Mouse (Mus musculus): Measurements from ENCODE around the gene Fmo6.

The Fmo6 gene

DNA sequence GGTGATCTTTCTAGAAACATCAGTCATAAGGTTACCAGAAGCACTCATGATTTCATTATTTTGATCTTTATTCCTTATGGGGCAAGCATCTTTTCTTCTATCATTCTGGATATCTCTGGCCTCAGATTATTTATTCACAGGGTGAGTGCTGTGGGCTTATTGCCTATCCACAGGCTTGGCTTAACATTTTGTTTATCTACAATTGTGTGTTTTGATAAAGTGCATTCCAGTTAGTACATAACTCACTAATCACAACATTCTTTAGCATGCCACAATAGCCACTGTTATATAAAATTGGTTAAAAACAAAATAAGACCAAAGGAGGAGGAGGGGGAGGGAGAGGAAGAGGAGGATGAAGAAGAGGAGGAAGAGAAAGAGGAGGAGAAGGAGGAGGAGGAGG lies 25.2 kb downstream of the Fmo6 start:
- DNase-seq = no peak

DNA sequence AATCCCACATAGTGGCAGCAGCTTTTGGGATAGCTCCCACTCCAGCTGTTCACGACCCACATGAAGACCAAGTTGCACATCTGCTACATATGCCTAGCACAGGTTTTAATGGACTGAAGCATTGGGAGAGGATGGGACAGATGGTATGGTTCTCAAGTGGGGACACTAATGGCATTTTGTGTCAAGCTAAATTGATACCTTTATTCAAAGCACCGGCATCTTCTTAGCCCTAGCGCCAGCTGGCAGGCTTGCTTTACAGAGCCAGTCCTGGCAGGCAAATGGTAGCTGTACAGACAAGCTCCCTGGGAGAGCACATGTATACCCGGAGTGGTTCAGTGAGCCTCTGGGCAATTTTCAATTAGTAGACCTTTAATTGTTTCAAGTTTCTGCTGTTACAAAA lies 35.4 kb downstream of the Fmo6 start:
- no peak for DNase-seq

DNA sequence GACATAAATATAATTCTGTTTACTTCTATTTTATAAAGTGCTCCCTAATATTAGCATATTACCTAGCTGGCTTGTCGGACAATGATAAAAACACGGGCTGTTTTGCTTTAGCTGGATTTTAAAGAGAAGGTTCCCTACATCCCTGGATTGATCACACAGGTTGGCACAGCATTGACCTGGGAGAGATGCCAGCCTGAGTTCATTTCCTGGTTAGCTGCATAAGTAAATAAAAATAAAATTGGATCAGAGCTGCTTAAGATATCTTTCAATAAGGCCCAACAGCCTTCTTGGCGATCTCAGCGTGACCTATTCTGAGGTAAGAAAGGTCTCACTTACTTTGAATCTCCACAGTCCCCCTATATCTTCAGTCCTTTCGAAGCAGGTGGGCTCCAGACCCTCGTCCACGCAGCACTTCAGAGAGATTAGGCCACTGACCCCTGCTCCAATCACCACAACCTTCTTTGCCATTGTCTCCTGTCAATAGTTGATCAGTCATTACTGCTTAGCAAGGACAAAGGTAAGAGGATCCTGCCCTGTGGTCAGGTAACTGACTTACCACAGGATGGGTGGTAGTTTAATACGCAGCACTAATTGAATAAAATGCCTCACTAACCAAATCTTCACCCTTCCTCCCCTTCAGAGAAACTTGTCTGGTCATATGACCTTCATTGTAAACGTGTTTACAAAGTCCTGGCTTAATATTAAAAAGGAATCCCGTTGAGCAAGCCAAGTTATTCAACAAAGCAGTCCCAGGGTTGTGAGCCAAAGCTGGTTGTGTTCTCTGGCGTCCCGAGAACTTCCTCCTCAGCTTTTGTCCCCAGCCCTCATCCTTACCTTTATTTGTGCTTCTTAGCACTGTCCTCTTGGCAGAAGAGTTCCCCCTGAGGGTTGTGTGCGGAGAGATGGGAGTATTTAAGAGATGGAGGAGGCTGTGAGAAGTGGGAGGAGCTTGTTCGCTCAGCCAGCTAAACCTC lies 39.2 kb downstream of the Fmo6 start, which contains the start of gene Fmo2:
TSS of gene Fmo2 (minus strand) at position 889 of the 974 bp plus-strand sequence.
- DNase-seq = no peak

DNA sequence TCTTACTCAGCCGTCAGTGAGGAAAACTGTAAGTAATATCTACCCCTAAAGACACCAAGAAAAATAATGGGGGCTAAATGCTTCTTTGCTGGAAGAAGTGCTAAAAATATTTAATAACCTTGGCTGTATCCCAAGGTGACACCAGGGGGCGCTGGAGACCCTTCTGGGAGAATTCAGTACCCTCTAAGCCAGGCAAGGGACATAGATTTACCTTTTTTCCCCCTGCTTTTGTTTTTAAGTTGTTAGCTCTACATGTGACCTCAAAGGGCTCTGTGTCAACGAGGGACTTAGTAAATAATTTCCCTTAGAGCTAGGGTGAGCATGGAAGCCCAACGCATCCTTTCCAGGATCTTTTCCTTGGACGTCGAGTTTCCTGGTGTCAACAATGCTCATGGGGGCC lies 41.4 kb downstream of the Fmo6 start:
- no peak for DNase-seq

DNA sequence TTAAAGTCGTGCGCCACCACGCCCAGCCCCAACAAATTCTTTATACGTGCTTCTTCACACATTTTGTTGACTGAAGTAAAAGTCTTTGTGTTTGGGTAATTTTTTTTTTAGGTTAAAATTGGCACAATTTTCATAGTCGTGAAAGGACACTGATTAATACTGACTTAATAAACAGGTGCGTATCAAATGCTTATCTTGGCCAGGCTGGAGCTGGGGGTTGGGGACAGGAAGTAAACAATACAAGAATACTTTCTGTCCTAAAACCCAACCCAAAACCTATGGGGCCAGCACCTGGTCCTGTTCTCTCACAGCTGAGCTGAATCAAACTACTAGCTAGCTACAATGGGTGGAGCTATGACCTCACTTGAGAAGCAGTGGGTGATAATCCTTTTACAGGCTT lies 44.3 kb downstream of the Fmo6 start:
- no peak for DNase-seq

DNA sequence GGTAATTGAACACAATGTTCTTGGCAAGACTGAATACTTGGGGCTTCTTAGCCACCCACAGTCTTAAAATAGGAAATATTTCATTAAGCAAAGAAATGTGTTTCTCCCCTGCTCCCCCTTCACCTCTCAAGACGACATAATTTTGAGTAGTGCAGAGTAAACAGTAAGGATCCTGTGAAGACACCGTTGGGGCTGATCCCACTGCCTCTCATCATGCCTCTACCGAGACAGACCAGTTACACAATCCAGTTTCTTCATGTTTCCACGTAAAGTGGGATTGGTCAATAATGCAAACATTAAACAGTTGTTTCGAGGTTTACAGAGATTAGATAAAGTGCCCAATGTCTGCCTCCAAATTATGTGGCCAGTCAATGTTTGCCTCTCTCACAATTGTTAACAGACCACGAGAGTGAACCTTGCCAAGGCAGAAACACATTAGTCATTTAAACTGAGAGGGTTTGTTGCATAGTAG lies 45.3 kb downstream of the Fmo6 start:
- no peak for DNase-seq

DNA sequence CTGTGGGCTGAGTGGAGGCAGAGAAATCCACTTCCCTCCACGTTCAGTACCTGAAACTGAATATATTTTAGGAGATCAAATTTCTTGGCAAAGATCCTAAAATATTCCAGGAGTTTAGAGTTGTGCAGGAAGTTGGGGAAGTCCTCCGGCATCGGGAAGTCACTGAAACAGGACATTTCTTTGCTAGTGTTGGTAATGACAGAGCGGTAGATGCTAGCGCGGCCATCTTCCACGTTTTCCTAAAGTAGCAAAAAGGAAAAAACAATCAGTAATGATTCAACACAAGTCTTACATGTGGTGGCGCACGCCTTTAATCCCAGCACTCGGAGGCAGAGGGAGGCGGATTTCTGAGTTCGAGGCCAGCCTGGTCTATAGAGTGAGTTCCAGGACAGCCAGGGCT lies 48.7 kb downstream of the Fmo6 start:
- DNase-seq = no peak

DNA sequence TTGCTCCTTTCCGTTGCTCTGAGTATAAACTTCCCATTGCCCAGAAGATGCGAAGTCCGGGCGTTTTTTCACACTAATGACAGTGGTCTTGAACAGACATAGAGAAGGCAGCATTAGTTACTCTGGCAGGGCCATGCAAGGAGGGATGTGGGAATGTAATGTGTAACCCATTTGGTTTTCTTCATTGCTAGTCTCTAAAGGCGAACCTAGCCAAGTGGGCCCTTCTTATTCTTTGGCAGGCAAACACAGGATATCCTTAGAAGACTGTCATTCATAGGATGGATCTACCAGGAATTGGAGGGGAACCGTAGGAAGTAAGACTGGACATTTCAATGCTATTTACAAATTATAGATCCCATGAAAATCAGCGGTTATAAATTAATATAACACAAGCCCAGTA lies 49.7 kb downstream of the Fmo6 start:
- no peak for DNase-seq

DNA sequence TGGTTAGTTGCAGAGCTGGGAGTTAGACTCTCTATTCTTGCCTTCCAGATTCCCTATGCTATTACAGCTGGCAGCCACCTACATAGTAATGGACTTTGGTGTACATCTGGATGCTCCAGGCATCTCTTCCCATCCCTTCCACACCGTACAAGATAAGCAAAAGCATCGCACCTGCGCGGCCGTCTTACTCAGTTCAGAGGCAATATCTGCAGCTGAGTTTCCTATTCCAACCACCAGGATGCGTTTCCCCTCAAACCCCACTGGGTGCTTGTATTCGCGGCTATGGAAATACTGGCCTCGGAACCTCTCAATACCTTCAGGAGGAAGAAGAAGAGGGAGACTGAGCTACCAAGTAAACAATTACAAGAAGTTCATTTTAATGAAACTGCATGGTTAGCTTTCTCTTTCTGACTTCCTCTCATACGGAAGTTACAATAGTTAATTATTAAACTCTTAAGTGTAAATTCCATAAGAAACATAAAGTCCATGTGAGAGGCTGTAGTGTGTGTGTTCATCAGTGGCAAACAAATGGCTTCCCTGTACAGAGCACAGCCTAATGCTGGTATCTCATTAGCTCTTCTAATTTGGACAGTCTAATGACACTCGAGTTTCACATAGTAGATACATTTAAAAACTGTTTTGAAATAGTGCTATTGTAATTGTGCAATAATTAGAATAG lies 51.0 kb downstream of the Fmo6 start:
- no peak for DNase-seq

DNA sequence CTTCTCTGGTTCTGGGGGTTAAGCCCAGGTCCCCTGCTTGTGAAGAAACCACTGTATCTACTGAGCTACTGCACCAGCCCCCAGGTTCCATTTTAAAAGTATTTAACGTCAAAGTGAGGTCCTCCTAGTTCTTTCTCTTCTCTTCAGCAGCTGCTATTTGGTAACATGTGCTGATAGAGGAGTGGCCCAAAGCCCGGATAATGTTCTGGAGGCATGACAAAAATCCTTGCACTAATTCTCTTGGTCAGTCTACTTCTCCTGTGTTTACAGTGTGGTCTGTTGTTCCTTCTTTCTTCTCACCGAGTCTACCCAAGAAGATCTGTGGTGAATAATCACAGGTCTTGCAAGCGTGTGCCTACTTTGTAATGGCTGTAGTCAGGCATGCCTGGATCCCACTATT lies 54.6 kb downstream of the Fmo6 start:
- no peak for DNase-seq

DNA sequence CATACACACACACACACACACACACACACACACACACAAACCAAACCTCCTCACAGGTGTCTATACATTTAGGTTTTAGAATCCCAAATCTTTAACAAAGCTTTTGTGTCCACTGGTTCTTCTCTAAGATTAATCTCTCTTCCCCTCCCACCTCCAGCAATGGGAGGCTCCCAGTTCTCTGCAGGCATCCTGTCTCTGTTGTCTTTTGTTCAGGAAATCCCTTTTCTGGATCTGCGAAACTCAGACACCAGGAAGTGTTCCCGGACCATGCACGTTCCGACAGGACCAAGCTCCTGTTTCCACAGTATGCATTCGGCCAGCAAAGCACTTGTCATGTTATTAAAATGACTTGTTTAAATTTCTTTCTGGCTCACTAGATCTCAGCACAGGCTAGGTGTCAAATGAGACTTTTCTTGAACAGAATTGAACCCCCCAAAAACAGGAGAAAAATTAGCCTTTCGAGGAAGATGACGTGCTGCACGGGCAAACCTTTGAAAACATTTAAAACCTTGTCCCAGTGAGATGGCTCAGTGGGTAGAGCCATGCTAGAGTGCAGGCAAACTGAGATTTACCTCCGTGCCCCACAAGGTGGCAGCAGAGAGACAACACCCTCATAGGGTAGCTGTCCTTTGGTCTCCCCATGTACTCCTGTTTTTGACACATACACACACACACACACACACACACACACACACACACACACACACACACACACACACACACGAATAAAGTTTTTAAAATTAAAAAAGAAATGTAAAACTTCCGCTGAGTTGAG lies 57.5 kb downstream of the Fmo6 start:
- DNase-seq = peak; percentile 6

DNA sequence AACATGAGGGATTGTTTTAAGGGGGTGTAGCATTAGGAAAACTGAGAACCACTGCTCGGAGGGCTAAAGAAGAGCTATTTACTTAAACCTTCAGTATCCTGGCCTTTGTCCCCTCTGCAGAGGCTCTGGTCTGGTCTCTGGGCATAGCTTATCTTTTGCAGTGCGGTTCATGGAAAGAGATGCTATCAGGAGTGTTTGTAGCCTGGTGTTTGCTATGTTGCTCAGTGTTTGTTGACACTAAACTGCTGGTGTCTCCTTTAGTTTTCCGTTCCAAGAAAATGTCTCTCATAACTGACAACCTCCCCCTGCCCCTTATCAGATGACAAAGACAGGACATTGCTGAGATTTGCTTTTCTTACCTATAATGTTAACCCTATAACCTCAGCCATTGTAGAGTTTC lies 62.2 kb downstream of the Fmo6 start:
- DNase-seq = no peak

DNA sequence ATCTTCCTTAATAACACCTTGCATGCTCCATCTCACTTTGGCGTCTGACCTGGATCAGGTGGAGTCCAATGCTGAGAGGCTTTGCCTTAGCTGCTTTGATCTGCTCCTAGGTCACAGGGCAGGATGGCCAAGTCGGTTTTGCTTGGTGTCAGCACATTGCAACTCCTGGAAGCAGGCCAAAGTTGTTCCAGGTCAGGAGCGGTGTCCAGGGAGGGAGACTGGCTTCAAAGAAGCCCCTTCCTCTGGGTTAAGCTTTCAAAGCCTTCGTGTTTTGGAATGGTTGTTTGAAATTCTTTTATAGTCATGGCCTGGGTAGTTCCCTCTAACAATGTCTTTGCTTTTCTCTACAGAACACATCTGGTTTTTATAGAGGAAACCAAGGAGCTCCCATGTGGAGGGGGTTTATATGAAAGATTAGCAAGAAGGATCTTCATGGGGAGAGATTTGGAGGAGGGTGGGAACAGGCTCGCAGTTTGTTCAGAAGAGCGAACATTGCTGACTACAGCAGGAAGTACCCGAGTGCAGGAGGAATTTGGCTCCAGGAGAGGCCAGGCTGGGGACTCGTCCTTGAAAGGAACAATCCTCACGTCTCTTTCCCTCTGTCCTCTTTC lies 65.5 kb downstream of the Fmo6 start:
- no peak for DNase-seq

DNA sequence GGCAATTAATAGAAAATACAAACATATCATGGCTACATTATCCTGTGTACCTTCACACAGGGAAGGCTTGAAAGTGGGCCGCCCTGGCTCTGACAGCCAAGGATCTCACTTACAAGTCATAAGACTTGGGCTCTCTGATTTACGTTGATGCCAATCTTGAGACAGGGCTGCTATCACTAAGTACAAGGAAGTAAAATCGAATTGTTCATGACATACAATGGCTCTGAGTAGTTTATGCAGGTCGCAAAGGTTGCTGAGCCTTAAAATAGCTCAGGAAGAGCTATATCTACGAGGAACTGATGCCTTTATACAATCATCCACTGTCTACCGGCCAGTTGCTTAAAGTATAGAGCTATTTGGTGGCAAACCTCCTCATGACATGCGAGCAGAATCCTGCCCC lies 66.3 kb downstream of the Fmo6 start:
- no peak for DNase-seq

DNA sequence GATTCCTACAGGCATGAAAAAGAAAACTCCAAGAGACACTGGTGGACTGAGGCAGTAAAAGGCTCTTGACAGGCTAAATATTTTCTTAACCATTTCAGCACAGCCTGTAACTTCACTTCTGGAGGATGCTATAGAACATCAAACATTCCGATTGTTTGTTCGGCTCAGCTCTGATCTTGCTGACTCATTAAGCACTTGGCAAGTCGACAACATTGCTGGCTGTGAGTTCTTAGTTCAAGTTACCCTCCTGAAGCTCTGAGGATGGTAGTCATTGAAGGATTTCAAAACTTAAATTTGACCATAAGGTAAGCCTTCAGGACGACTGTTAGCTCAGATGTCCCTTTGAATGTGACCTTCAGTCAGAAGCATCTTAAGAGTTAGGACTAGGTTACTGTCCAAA lies 69.9 kb downstream of the Fmo6 start:
- DNase-seq = no peak
